Mouse (Mus musculus) hindbrain, embryonic 15.5 days (tissue): ENCODE results near the gene Camta1. TPM values are rescaled to one million over a fixed set of nuclear protein-coding genes. Genes with fewer than 3 reads are reported as not detected.

ENCODE experiments used
- ATAC-seq: fragments of 200-750 bp; cut with Nextera tagmentation; 2 replicates; pipeline ENCODE4 v1.8.0; 2017; ENCODE audit warnings: low read depth, moderate number of reproducible peaks, moderate TSS enrichment; ENCODE audit not compliant: low FRiP score
- H3K27ac ChIP-seq: fragments of 300-500 bp; sonication (generic); replicated peaks from 2 replicates; pipeline ENCODE4 v1.5.1; 2015; ENCODE audit warnings: mild to moderate bottlenecking, inconsistent platforms
- H3K27me3 ChIP-seq: fragments of 300-500 bp; sonication (generic); 2 replicates; pipeline ENCODE4 v1.6.1; 2015; ENCODE audit warnings: control low read depth, inconsistent platforms
- H3K36me3 ChIP-seq: fragments of 300-500 bp; sonication (generic); 2 replicates; pipeline ENCODE4 v1.6.1; 2015; ENCODE audit warnings: control low read depth, inconsistent platforms
- H3K4me1 ChIP-seq: fragments of 300-500 bp; sonication (generic); replicated peaks from 2 replicates; pipeline ENCODE4 v1.6.1; 2015; ENCODE audit warnings: control low read depth, inconsistent platforms
- H3K4me2 ChIP-seq: fragments of 300-500 bp; sonication (generic); 2 replicates; pipeline ENCODE4 v1.6.1; 2015; ENCODE audit warnings: moderate library complexity, mild to moderate bottlenecking, inconsistent platforms
- H3K4me3 ChIP-seq: fragments of 300-500 bp; sonication (generic); 2 replicates; pipeline ENCODE4 v1.5.1; 2015; ENCODE audit warnings: mild to moderate bottlenecking, inconsistent platforms
- H3K9ac ChIP-seq: fragments of 300-500 bp; sonication (generic); 2 replicates; pipeline ENCODE4 v1.6.1; 2015; ENCODE audit warnings: inconsistent platforms
- H3K9me3 ChIP-seq: fragments of 300-500 bp; sonication (generic); 2 replicates; pipeline ENCODE4 v1.6.1; 2016; ENCODE audit warnings: control low read depth, inconsistent platforms
- WGBS: fragments of 180-500 bp; shearing (Covaris S2); methylation state at CpG from one replicate; pipeline ENCODE4 v1.1.7; 2015; 5-methylcytosine and 5-hydroxymethylcytosine counted together
- polyA plus RNA-seq: library from polyadenylated mRNA; unstranded; fragments of >200 nt; fragmentation: Nextera tagmentation; extraction: Ambion mirVana; gene quantifications from 2 replicates; pipeline ENCODE4 v1.2.1, GENCODE M21; 2015

Camta1 gene
- polyA plus RNA-seq, 1 experiment from 2014 or later: 150 TPM

DNA sequence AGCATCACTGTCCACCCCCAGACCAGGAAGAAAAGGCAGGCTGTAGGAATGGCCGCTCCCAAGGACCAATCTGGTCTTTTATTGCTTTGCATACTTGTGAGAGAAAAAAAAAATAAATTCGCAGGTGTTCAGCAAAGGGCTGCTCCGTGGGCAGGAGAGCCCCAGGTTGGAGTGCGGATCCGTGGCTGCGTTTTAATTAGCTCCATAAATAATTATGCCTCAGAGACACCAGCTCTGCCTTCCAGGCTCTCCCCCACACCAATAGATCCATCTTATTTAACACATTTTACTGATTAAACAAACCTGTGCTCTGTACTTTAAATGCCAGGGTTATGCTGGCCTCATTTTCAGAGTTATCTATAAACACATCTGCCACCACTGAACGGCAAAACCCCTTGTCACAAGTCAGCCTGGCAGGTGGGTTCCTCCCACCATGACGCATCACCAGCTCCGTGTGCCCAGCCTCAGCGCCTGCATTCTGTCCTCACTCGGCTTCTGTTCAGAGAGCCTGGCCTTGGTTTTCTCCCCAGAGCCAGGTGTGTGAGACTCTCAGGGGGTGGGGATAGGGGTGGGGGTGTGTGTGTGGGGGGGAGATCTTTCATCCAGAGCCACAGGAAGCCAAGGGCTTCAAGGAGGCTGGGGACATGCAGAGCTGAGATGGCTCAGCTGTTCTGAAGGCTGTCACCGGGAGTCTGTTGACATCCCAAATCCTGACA lies 475.5 kb downstream of the Camta1 start:
- Histone ChIP-seq H3K27ac (peak overlapping the region; percentile 64), H3K36me3 (no peaks in the 10 kb centered on the region), H3K9ac (no peak overlapping the region), H3K4me2 (peak overlapping the region; percentile 54), H3K27me3 (no peaks in the 10 kb centered on the region), H3K4me3 (peak overlapping the region; percentile 25; the same call in 1 of the 2 replicates), H3K4me1 (peaks cover 49% of the 10 kb centered on the region), H3K9me3 (no peaks in the 10 kb centered on the region)
- 12% methylated on average over 12 of the region's 12 CpGs for WGBS
- 0 out of 2 replicates have a peak, but pooled peaks have one; percentile 31 for ATAC-seq

DNA sequence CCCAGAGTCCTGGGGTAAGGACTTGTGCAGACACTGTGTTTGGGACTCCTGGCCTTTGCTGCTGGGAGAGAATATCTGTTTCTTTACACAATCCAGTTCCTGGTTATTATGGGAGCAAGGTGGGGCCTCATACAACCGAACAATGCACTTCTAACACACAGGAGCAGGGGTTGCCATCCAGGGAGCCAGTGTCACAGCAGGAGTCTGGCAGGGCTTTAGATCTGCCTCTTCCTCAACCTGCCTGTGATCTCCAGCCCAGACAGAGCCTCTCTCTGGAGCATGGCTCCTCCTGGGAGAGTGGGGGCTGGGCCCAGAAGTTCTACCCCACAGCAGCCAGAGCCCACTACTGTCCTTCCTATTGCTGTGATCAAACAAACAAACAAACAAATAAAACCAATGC lies 483.9 kb downstream of the Camta1 start:
- 61% methylated on average over 1 of the region's 1 CpGs for WGBS
- ATAC-seq: 0 out of 2 replicates have a peak, but pooled peaks have one; percentile 24
- H3K27ac ChIP-seq: 0 out of 2 replicates have a peak overlapping the region, but pooled peaks have one; percentile 12

DNA sequence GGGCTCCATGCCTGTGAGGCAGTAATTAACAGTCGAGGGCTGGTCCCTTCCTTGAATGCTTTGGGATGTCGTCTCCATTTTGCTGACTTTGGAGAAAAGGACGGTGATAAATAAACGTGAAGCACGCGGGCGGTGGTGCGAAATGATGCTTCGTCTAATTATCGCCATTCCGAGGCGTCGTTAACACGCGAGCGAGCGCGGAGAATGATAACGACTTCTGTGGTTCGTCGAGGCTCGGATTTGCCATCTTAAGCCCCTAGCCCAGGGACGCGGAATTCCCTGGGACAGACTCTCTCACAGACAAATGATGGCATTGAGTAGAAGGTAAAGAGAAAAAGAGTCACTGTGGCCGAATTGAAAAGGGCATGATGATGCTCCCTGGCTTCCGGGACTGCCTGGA lies 485.4 kb downstream of the Camta1 start:
- no peak overlapping the region for H3K4me2 ChIP-seq
- no peak overlapping the region for H3K9ac ChIP-seq
- H3K9me3 ChIP-seq: no peaks in the 10 kb centered on the region
- no peak overlapping the region for H3K4me3 ChIP-seq
- H3K27me3 ChIP-seq: no peaks in the 10 kb centered on the region
- no peaks in the 10 kb centered on the region for H3K36me3 ChIP-seq
- no peak for ATAC-seq
- H3K27ac ChIP-seq: peak overlapping the region; percentile 22
- 43% methylated on average over 26 of the region's 26 CpGs for WGBS
- 0 out of 2 replicates have a peak, but pooled peaks cover 6% of the 10 kb centered on the region for H3K4me1 ChIP-seq

More for the DNA sequence above, 483.9 kb downstream of the Camta1 start:
- 0 out of 2 replicates have a peak, but pooled peaks cover 6% of the 10 kb centered on the region for H3K4me1 ChIP-seq
- no peak overlapping the region for H3K9ac ChIP-seq
- no peaks in the 10 kb centered on the region for H3K27me3 ChIP-seq
- no peak overlapping the region for H3K4me2 ChIP-seq
- H3K4me3 ChIP-seq: no peak overlapping the region
- H3K9me3 ChIP-seq: no peaks in the 10 kb centered on the region
- H3K36me3 ChIP-seq: no peaks in the 10 kb centered on the region

DNA sequence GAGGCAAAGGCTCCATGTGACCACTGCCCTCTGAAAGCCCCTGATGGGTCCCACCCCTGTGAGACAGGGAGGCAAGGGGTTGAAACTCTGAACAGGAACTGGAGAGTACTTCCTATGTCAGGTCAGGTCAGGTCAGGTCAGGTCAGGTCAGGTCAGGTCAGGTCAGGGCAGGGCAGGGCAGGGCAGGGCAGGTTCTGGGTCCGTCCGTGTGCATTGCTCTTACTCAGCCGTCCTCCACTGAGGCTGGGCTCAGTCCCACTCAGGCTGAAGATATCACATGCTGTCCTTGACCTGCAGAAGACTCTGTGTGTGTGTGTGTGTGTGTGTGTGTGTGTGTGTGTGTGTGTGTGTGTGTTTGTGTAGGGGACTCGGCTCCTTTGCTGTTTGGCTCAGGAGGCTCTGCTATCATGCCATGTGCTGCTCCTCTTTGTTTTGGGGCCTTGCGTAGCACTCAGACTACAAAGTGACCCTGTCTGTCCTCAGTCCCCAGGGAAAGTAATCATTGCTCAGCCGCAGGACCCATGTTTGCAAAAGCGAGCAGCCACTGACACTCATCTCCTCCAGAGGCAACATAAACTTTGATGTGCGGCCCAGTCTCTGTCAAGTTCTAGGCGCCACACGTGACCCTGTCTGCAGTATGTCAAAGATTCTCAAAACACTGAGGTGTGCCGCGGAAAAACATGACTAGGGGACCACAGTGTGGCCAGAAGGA lies 488.7 kb downstream of the Camta1 start:
- Histone ChIP-seq H3K4me3 (no peak overlapping the region), H3K4me2 (no peak overlapping the region), H3K36me3 (no peaks in the 10 kb centered on the region), H3K27ac (no peak overlapping the region), H3K9me3 (no peaks in the 10 kb centered on the region), H3K27me3 (no peaks in the 10 kb centered on the region), H3K4me1 (0 out of 2 replicates have a peak, but pooled peaks cover 6% of the 10 kb centered on the region), H3K9ac (no peak overlapping the region)
- no peak for ATAC-seq
- WGBS: 77% methylated on average over 11 of the region's 12 CpGs

DNA sequence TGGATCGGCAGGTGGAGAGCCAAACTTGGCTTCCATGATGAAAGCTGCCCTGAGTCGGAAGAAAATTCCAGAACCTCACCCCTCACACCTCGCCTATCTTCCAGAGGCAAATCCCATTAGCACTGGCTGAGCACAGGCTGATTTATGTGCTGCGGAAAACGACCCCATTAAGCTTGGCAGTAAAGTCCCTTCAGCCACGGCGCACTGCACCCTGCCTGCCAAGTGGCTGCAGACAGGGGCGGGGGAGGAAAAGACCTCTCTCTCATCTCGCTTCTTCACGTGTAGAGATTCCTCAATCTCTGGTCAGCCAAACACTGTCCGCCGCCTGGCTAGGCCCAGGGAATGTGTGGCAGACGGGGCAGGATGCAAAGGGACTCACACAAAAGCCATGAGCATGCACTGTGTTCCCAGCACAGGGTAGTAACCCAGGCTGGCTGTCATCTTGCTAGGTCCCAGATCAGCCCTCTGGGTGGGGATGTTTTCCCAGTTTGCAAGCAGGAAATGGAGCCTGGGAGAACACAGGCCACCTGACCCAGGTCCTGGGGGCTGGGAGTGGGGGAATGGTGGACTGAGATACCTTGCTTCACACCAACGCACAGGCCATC lies 494.6 kb downstream of the Camta1 start:
- Histone ChIP-seq H3K9me3 (no peaks in the 10 kb centered on the region), H3K27ac (peak overlapping the region; percentile 32; the same call in 1 of the 2 replicates), H3K4me1 (peaks cover 19% of the 10 kb centered on the region), H3K36me3 (no peaks in the 10 kb centered on the region), H3K9ac (no peak overlapping the region), H3K4me3 (no peak overlapping the region), H3K27me3 (no peaks in the 10 kb centered on the region), H3K4me2 (no peak overlapping the region)
- ATAC-seq: peak; percentile 55; the same call in 1 of the 2 replicates
- 46% methylated on average over 14 of the region's 14 CpGs for WGBS

DNA sequence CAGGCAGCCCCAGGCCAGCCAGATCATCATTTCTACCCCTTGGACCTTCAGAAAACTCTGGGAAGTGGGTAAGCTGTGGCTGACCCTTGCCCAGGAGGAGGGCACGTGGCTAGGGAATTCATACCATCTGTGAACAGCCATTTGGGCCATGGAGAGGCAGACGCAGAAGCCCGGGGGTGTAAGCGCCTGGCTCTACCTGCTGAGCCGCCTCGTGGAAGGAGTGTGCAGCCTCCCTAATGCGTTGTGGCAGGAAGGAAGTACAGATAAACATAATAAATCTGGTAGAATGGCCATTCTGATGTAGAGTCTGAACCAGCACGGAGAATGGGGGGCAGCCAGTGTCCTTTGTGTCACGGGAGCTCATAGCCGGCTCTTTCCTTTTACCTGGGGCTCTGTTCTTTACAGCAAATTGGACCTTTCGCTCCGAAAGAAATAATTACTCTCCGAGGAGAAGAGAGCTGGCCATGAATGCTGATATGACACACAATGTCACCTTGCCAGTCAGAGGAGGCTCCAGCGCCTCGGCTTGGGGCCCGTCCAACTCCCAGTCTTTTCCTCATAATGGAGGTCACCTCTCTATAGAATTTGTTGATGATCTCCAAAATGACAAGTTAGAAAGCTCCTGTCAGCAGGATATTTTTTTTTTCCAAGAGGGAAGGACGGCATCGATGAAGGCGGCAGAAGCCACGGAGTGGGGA lies 500.6 kb downstream of the Camta1 start:
- Histone ChIP-seq H3K9ac (no peak overlapping the region), H3K9me3 (no peaks in the 10 kb centered on the region), H3K4me3 (no peak overlapping the region), H3K27ac (peak overlapping the region; percentile 72), H3K4me1 (peaks cover 43% of the 10 kb centered on the region), H3K4me2 (no peak overlapping the region), H3K36me3 (no peaks in the 10 kb centered on the region), H3K27me3 (no peaks in the 10 kb centered on the region)
- 43% methylated on average over 20 of the region's 20 CpGs for WGBS
- ATAC-seq: no peak

DNA sequence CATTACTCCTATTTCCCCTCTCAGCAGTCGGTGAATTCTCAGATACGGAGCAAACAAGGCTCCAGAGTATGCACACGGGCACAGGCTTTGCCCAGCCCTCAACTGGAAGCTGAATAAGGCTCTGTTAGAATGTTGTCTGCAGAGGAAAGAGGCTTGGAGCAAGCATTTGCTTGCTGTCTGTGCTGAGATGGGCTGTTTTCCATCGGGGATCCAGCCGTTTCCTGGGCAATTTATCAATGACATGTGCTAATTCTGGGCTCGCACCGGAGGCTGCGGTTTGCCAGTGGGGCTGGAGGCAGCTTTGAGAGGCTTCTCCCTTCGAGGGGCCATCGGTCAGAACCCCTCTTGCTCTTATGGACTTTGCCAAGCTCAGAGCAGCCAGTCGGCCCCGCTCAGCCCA lies 506.2 kb downstream of the Camta1 start:
- Histone ChIP-seq H3K27me3 (no peaks in the 10 kb centered on the region), H3K27ac (peak overlapping the region; percentile 78), H3K36me3 (no peaks in the 10 kb centered on the region), H3K9me3 (no peaks in the 10 kb centered on the region), H3K4me2 (peak overlapping the region; percentile 24; the same call in 1 of the 2 replicates), H3K4me3 (no peak overlapping the region), H3K4me1 (peaks cover 45% of the 10 kb centered on the region), H3K9ac (peak overlapping the region; percentile 31; the same call in 1 of the 2 replicates)
- 23% methylated on average over 12 of the region's 12 CpGs for WGBS
- ATAC-seq: peak; percentile 65

DNA sequence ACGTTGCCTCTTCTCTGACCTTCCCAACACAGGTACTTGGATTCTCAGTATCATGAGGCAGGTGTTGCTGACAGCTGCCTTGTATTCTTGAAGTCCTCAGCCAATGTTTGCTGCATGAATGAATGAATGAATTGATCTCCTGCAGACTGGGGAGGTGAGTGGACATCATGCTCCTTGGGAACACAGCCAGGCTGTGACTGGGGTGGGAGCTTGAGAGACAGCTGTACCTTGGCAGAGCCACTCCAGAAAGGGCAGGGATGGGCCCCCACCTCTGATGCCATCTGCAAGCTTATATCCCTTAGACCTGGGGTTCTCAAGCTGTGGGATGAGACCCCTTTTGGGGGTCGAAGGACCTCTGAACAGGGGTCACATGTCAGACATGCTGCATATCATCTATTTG lies 508.9 kb downstream of the Camta1 start:
- H3K36me3 ChIP-seq: no peaks in the 10 kb centered on the region
- 87% methylated on average over 2 of the region's 2 CpGs for WGBS
- H3K4me3 ChIP-seq: no peak overlapping the region
- no peak overlapping the region for H3K27ac ChIP-seq
- peaks cover 38% of the 10 kb centered on the region for H3K4me1 ChIP-seq
- H3K27me3 ChIP-seq: no peaks in the 10 kb centered on the region
- no peak overlapping the region for H3K9ac ChIP-seq
- no peak overlapping the region for H3K4me2 ChIP-seq
- no peaks in the 10 kb centered on the region for H3K9me3 ChIP-seq
- no peak for ATAC-seq

DNA sequence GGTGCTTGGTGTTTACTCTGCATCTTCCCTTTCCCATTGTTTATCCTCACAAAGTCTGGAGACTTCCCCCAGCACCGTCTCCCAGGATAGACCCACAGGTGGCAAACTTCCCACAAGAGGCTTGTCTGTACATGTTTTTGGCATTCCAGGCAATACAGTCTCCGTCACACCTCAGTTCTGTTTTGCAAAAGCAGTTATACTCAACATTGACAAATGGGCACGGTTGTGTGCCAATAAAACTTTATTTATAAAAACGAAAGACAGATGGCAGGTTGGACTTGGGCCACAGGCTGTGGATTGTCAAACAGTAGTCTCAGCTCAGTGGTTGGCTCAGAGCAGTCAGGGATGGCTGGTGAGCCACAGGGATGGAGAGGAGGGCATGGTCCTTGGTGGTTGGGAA lies 509.4 kb downstream of the Camta1 start:
- WGBS: 70% methylated on average over 4 of the region's 4 CpGs
- Histone ChIP-seq H3K9ac (no peak overlapping the region), H3K36me3 (no peaks in the 10 kb centered on the region), H3K27me3 (no peaks in the 10 kb centered on the region), H3K4me1 (peaks cover 38% of the 10 kb centered on the region), H3K4me2 (no peak overlapping the region), H3K4me3 (no peak overlapping the region), H3K27ac (no peak overlapping the region), H3K9me3 (no peaks in the 10 kb centered on the region)
- no peak for ATAC-seq

DNA sequence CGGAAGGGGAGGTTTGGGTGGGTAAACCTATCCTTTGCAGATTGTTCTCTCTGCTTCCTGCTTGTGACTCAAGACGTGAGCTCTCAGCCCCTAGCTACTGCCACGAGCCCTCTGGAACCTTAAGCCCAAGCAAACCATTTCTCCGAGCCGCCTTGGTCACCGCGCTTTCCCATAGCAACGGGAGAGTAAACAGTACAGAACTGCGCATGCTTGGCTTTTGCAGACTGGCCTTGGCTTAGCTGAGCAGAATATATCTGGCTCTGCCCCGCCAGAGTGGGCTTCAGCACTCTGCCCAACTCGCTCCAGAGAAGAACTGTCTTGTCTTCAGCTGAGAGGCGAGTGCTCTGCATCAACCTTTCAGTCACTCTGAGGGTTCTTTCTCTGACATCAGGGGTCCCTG lies 509.9 kb downstream of the Camta1 start:
- Histone ChIP-seq H3K36me3 (no peaks in the 10 kb centered on the region), H3K4me1 (peaks cover 38% of the 10 kb centered on the region), H3K27me3 (no peaks in the 10 kb centered on the region), H3K4me3 (no peak overlapping the region), H3K9me3 (no peaks in the 10 kb centered on the region), H3K9ac (no peak overlapping the region), H3K4me2 (no peak overlapping the region), H3K27ac (no peak overlapping the region)
- ATAC-seq: peak; percentile 55; the same call in 1 of the 2 replicates
- 64% methylated on average over 12 of the region's 12 CpGs for WGBS

DNA sequence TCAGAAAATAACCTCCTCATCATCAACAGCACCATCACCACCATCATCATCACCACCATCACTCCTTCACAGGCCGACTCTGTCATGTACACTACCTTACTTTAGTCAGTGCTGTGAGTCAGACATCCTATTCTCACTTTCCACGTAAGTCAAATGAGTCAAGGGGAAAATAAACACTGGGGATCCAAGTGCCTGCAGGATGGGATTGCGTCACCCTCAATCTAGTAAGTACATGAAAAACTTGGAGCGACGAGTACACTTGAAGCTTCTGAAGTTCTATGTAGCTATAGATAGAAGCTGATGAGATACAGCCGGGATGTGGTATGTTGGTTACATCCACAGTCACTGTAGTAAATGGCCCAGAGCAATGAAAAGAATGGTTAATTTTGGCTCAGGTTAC lies 514.1 kb downstream of the Camta1 start:
- no peak overlapping the region for H3K4me3 ChIP-seq
- ATAC-seq: no peak
- no peaks in the 10 kb centered on the region for H3K27me3 ChIP-seq
- peaks cover 13% of the 10 kb centered on the region for H3K4me1 ChIP-seq
- H3K4me2 ChIP-seq: no peak overlapping the region
- H3K9me3 ChIP-seq: no peaks in the 10 kb centered on the region
- 94% methylated on average over 6 of the region's 6 CpGs for WGBS
- H3K27ac ChIP-seq: no peak overlapping the region
- no peak overlapping the region for H3K9ac ChIP-seq
- no peaks in the 10 kb centered on the region for H3K36me3 ChIP-seq
